9 mouse cellular contexts compared by ENCODE assay signal in genomic region chr4:104911685-104912084, GRCm38 (mm10). TPM values are rescaled to one million over a fixed set of nuclear protein-coding genes. Genes with fewer than 3 reads are reported as not detected.
DNase-seq lines count a peak whose midpoint lies in the region; ATAC-seq and TF ChIP-seq lines count a peak whose summit lies in the region.
"Had no signal": no experiment of that assay in that cellular context is flagged by ENCODE, and none has a peak within 500 bp of the region (broad histone marks: within the 10 kb centered on the region; RNA-seq: fewer than 3 reads in every experiment).

No protein-coding gene starts in this region.

- TF ChIP-seq RAD21 in CH12.LX (IDR thresholded peaks at IDR 0.05; ENCODE audit: low read depth, low read length) = peak; percentile 52

- 28% methylated on average over 7 of the region's 7 CpGs for WGBS in lung, embryonic 14.5 days

- H3K4me2 ChIP-seq in CH12.LX (ENCODE audit: insufficient read depth, low read depth, poor library complexity, severe bottlenecking) = no peak overlapping the region
- no peak overlapping the region for H3K4me2 ChIP-seq in lung, embryonic 14.5 days
- H3K4me2 ChIP-seq: hindbrain, embryonic 15.5 days had no signal

- ATAC-seq in lung, embryonic 14.5 days (ENCODE audit: insufficient read depth) = peak; percentile 68; the same call in 1 of the 2 replicates

- peak; percentile 51 to 68 for TF ChIP-seq CTCF in CH12.LX (conservative IDR thresholded peaks at IDR 0.05 in 1 of 2, IDR thresholded peaks at IDR 0.05 in 1 of 2; ENCODE audit: low read depth in 2 of 2, low read length in 2 of 2)
- TF ChIP-seq CTCF in cortical plate, adult 2 months (IDR thresholded peaks at IDR 0.05; ENCODE audit: extremely low read depth, insufficient read depth, low read length) = peak; percentile 68
- peak; percentile 94 for TF ChIP-seq CTCF in lung, embryonic 14.5 days (IDR thresholded peaks at IDR 0.05; ENCODE audit: low read depth)

- H3K27ac ChIP-seq in CH12.LX (ENCODE audit: insufficient read depth, low read depth) = no peak overlapping the region
- no peak overlapping the region for H3K27ac ChIP-seq in cortical plate, adult 2 months (ENCODE audit: insufficient read depth, low read length)
- no peak overlapping the region for H3K27ac ChIP-seq in lung, embryonic 14.5 days (ENCODE audit: low read depth)
- H3K27ac ChIP-seq: hindbrain, embryonic 15.5 days had no signal

- no peaks in the 10 kb centered on the region for H3K36me3 ChIP-seq in CH12.LX (replicated peaks in 1 of 2; ENCODE audit: control insufficient read depth in 1 of 2, insufficient read depth in 1 of 2, low read length in 1 of 2)
- no peaks in the 10 kb centered on the region for H3K36me3 ChIP-seq in lung, embryonic 14.5 days (ENCODE audit: insufficient read depth)
- H3K36me3 ChIP-seq: hindbrain, embryonic 15.5 days had no signal

- no peak for TF ChIP-seq EP300 in CH12.LX (IDR thresholded peaks at IDR 0.05; ENCODE audit: low read length)

- no peaks in the 10 kb centered on the region for H3K27me3 ChIP-seq in CH12.LX (replicated peaks)
- H3K27me3 ChIP-seq in lung, embryonic 14.5 days (ENCODE audit: insufficient read depth, low read length) = no peaks in the 10 kb centered on the region

- H3K9me3 ChIP-seq in CH12.LX (replicated peaks; ENCODE audit: low read length) = no peaks in the 10 kb centered on the region
- no peaks in the 10 kb centered on the region for H3K9me3 ChIP-seq in lung, embryonic 14.5 days (ENCODE audit: low read depth, low read length)
- H3K9me3 ChIP-seq: hindbrain, embryonic 15.5 days had no signal

- peaks cover 0 to 9% of the 10 kb centered on the region in 2 experiments; a peak in 2 of 4 replicates for H3K4me1 ChIP-seq in CH12.LX (ENCODE audit: control insufficient read depth in 1 of 2, insufficient read depth in 2 of 2)
- no peaks in the 10 kb centered on the region for H3K4me1 ChIP-seq in cortical plate, adult 2 months (ENCODE audit: control insufficient read depth, insufficient read depth, low read length)
- H3K4me1 ChIP-seq in lung, embryonic 14.5 days (ENCODE audit: insufficient read depth) = no peaks in the 10 kb centered on the region

- in situ Hi-C loops in CH12.LX (cut with MboI; ENCODE audit: low pct_ligation_motif_present, low pct_unique_long_range_greater_than_20kb, low sequenced_read_pairs) = no loop called here

- DNase-seq in CH12.LX (ENCODE audit: extremely low read depth) = peak; percentile 75
- peak; percentile 77 to 85 for DNase-seq in adrenal gland, adult 18-20 months (ENCODE audit: low spot score in 2 of 2)
- peak; percentile 31 for DNase-seq in heart, adult 8-10 months (ENCODE audit: low spot score)
- DNase-seq in kidney, postnatal 25 days = peak; percentile 88 to 92
- DNase-seq in lung, embryonic 14.5 days = peak; percentile 84
- peak; percentile 80 for DNase-seq in right cerebral cortex, postnatal 14 days
- peak; percentile 55 for DNase-seq in yolk sac, embryonic 10.5 days (ENCODE audit: low spot score)

- no peak for TF ChIP-seq POLR2A in CH12.LX (IDR thresholded peaks at IDR 0.05; ENCODE audit: low read depth, low read length)
- no peak for TF ChIP-seq POLR2A in cortical plate, adult 2 months (IDR thresholded peaks at IDR 0.05; ENCODE audit: extremely low read depth, insufficient read depth, low read length)

- H3K79me2 ChIP-seq in CH12.LX (replicated peaks; ENCODE audit: control insufficient read depth, extremely low read depth, insufficient read depth, poor library complexity, severe bottlenecking) = no peaks in the 10 kb centered on the region

- dilution Hi-C loops in CH12.LX (cut with MboI; ENCODE audit: extremely low pct_ligation_motif_present, extremely low pct_unique_long_range_greater_than_20kb, low sequenced_read_pairs) = no loop called here

- H3K4me3 ChIP-seq in CH12.LX (replicated peaks in 1 of 3; ENCODE audit: low read depth in 2 of 3, low read length in 2 of 3, poor library complexity in 1 of 3) = no peak overlapping the region
- H3K4me3 ChIP-seq in cortical plate, adult 2 months (ENCODE audit: insufficient read depth, low read length) = no peak overlapping the region
- no peak overlapping the region for H3K4me3 ChIP-seq in lung, embryonic 14.5 days (ENCODE audit: low read depth, low read length)
- H3K4me3 ChIP-seq: hindbrain, embryonic 15.5 days had no signal

- no peak overlapping the region for H3K9ac ChIP-seq in CH12.LX (ENCODE audit: insufficient read depth, low read depth)
- no peak overlapping the region for H3K9ac ChIP-seq in lung, embryonic 14.5 days
- H3K9ac ChIP-seq: hindbrain, embryonic 15.5 days had no signal

TF ChIP-seq in CH12.LX, 34 proteins besides CTCF, POLR2A, EP300 and RAD21:
- TF ChIP-seq NRF1 (IDR thresholded peaks at IDR 0.05; ENCODE audit: low read depth, low read length) (no peak), SMC3 (IDR thresholded peaks at IDR 0.05; ENCODE audit: low read depth, low read length) (peak; percentile 55)

RNA-seq across cellular contexts. Expression of gene Fyb2, which starts 1.6 kb away (rescaled TPM):
- total RNA-seq in CH12.LX (2012; rRNA removed) = 0.04 TPM in 1 of 2 replicates, not detected in the other
- 0.14 and 0.28 TPM in 2 replicates for total RNA-seq in CH12.LX (2014; rRNA removed)
- not detected in 2 replicates for polyA plus RNA-seq in CH12.LX (2012; ENCODE audit: insufficient read length, low read depth)
- total RNA-seq in adrenal gland, adult 18-20 months (2021) = under 1 TPM; 0.26 to 0.73 TPM
- 1.1 and 1.4 TPM in 2 replicates for polyA plus RNA-seq in cortical plate, adult 2 months (2012; rRNA removed)
- total RNA-seq in heart, adult 8-10 months (2022) = under 1 TPM in 2 of 4 experiments, not detected in 2; 0.09 TPM
- not detected in 2 replicates for polyA plus RNA-seq in lung, embryonic 14.5 days (2014; fragmentation: Nextera tagmentation; extraction: Ambion mirVana)

RNA-seq across cellular contexts. Expression of gene C8a, which starts 35.5 kb away (rescaled TPM):
- total RNA-seq in CH12.LX (2012; rRNA removed) = 0.08 and 0.21 TPM in 2 replicates
- 0.40 and 0.43 TPM in 2 replicates for total RNA-seq in CH12.LX (2014; rRNA removed)
- polyA plus RNA-seq in CH12.LX (2012; ENCODE audit: insufficient read length, low read depth) = 0.70 and 0.76 TPM in 2 replicates
- total RNA-seq in adrenal gland, adult 18-20 months (2021) = under 1 TPM in 1 of 2 experiments, not detected in 1; 0.13 TPM
- polyA plus RNA-seq in cortical plate, adult 2 months (2012; rRNA removed) = 0.04 and 0.08 TPM in 2 replicates
- total RNA-seq in heart, adult 8-10 months (2022) = not detected
- not detected in 2 replicates for polyA plus RNA-seq in lung, embryonic 14.5 days (2014; fragmentation: Nextera tagmentation; extraction: Ambion mirVana)
- polyA plus RNA-seq: hindbrain, embryonic 15.5 days had no signal

RNA-seq across cellular contexts. Expression of gene Gm17662, which starts 54.6 kb away (rescaled TPM):
- total RNA-seq in CH12.LX (2012; rRNA removed) = not detected in 2 replicates
- not detected in 2 replicates for total RNA-seq in CH12.LX (2014; rRNA removed)
- polyA plus RNA-seq in CH12.LX (2012; ENCODE audit: insufficient read length, low read depth) = not detected in 2 replicates
- not detected for total RNA-seq in adrenal gland, adult 18-20 months (2021)
- not detected in 2 replicates for polyA plus RNA-seq in cortical plate, adult 2 months (2012; rRNA removed)
- total RNA-seq in heart, adult 8-10 months (2022) = not detected
- polyA plus RNA-seq in lung, embryonic 14.5 days (2014; fragmentation: Nextera tagmentation; extraction: Ambion mirVana) = not detected in 2 replicates
- polyA plus RNA-seq: hindbrain, embryonic 15.5 days had no signal

Comparison
In these comparisons a context has a peak if more than half of its experiments do, and no peak if none do; other contexts are left out.
1. DNase-seq: peak in every context shown above with its lines; median percentile 90 in kidney, postnatal 25 days; 84 in lung, embryonic 14.5 days; 81 in adrenal gland, adult 18-20 months; 80 in right cerebral cortex, postnatal 14 days; 75 in CH12.LX; 55 in yolk sac, embryonic 10.5 days; 31 in heart, adult 8-10 months.